Mouse (Mus musculus) kidney, postnatal 25 days (tissue): ENCODE measurements at regions not wholly inside any gene's neighbourhood (a gene's known extent, or its start where the extent isn't known, plus 50 kb on each side); places are given as distances from the start of the nearest gene placed in this dataset.

ENCODE experiments used
- DNase-seq, 2 experiments: peaks; one replicate each; pipeline ENCODE4 v3.0.0; 2021; ENCODE audit warnings: mixed read lengths in 2 of 2

DNA sequence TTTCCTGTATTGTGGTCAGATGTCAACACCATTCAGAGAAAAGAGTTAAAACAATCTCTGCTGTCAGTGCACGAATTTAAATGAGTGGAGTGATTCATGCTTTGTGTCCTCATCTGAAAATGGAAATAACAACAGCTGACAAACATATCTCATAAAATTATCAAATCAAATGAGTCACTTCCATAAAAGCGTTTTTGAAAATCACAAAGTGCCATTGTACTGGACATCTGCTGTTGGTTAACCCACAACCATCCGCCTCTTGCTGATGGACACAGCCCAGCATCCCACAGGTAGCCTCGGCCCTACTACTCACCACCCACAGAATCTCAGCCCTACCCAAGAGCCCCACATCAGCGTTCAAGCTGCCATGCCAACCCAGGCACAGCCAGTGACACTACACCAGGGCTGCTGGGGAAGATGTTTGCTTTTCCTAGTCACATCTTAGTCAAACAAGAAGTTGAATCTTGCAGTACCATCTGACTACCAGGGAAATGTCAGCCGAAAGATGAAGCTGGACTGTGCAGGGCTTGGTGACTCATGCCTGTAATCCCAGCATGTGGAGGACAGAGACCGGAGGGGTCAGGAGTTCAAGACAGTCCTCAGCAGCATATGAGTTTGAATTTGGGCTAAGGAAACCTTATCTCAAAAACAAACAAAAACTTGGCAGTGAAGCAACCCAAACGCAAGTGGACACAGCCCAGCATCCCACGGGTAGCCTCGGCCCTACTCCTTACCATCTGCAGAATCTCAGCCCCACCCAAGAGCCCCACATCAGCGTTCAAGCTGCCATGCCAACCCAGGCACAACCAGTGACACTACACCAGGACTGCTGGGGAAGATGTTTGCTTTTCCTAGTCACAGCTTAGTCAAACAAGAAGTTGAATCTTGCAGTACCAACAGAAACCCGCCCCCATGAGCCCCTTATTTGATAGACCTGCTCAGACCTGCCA, 131.9 kb upstream of the Noct start:
- no peak for DNase-seq

GRCm38 (mm10) chr3:51095847-51096447, 128.3 kb upstream of the Noct start:
- no peak for DNase-seq

GRCm38 (mm10) chr3:51096545-51096944, 127.7 kb upstream of the Noct start:
- no peak for DNase-seq

- DNase-seq: no peak
These were observed 126.9 kb upstream of the Noct start for GRCm38 (mm10) chr3:51097362-51097761.

DNA sequence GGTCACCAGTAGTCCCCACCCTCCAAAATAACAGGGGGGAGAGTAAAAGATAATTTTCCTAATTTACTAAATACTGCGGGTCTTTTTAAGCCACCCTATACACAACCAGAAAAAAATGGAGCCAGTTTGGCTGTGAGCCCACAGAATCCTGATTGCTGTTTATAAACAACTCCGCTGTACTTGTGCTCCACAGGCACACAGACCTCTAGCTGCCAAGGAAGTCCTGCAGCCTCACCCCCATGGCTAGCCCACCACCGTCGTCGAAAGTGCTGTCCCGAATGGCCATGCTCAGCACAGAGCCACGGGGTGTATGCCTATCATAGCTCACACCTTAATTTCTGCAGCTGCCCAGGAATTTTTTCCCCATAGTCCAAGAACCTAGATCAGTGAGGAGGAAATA, 124.3 kb upstream of the Noct start:
- DNase-seq: no peak

GRCm38 (mm10) chr3:51108639-51109202, 115.5 kb upstream of the Noct start:
- DNase-seq: no peak

DNA sequence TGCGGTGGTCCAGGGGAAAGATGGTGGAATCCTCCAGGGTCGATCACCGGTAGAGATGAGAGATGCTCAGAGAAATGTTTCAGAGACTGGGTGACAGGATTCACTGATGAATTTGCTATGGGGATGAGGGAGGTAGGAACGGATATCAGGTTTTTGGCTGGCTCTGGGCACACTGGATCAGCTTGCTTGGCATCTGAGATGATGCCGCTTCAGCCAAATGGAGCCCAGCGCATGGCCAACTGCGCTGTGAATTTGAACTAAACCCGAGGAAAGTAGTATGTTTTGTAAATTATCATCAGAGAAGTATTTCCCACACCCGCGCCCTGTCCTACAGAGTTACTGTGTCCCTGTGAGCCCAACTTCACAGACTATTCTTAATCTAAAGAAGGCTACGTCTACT, 113.0 kb upstream of the Noct start:
- DNase-seq: no peak

DNA sequence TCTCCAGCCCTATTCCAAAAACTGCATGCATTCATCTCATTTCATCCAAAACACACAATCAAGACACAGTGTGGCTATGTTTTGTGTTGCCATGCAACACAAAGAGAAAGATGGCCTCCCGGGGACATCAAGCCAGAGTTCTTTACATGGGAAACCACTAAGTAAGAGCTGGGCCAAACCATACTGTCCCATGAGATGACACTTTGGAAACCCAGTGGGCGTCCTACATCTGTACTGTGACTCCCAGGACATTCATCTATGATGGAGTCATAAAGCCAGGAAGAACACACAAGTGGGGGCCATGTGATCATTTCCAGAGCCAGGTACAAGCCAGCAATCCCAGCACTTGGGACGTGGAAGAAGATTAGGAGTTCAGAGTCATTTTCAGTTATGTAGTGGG, 111.9 kb upstream of the Noct start:
- DNase-seq: no peak

GRCm38 (mm10) chr3:51115921-51116320, 108.3 kb upstream of the Noct start:
- no peak for DNase-seq

GRCm38 (mm10) chr3:51118706-51119105, 105.5 kb upstream of the Noct start:
- DNase-seq: peak; percentile 53 to 64

GRCm38 (mm10) chr3:51120522-51120921, 103.7 kb upstream of the Noct start:
- no peak for DNase-seq

GRCm38 (mm10) chr3:51121703-51122540, 102.3 kb upstream of the Noct start:
- peak in 1 of 2 experiments; percentile 64 for DNase-seq

DNA sequence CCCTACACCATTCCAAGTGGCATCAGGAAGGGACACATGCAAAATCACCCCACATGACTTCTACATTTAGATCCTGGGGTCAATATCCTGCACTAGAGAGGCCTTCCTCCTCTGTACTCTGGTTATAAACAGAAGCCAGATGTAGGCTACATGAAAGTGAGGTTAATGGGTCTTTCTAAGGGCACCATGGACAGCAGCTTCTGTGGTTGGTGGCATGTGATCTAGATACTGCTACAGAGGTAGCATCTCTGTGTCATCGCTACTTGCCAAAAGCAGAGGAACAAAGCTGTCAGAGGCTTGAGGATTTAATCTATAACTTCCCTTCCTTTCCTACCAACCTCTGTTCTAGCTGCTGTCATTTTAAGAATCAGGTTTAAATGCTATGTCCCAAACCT, 101.7 kb upstream of the Noct start:
- DNase-seq: no peak

GRCm38 (mm10) chr3:51127875-51128274, 96.4 kb upstream of the Noct start:
- no peak for DNase-seq

GRCm38 (mm10) chr3:51128491-51129155, 95.6 kb upstream of the Noct start:
- no peak for DNase-seq

DNA sequence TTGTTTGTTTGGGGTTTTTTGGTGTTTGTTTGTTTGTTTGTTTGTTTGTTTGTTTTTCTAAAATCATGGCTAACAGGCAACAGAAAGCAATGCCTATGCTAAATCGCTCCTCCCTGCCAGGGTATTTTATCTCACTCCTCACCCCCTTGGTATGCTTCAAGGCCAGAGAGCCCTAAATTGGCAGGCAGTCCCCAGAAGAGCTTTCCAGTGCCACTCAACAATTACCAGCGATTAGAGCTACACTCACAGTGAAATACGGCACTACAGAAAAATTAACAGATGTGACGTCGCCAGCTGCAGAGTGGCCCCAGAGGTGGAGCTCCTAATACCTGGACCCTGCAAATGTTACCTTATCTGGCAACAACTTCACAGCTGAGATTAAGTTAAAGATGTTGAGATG, 93.5 kb upstream of the Noct start:
- DNase-seq: no peak

DNA sequence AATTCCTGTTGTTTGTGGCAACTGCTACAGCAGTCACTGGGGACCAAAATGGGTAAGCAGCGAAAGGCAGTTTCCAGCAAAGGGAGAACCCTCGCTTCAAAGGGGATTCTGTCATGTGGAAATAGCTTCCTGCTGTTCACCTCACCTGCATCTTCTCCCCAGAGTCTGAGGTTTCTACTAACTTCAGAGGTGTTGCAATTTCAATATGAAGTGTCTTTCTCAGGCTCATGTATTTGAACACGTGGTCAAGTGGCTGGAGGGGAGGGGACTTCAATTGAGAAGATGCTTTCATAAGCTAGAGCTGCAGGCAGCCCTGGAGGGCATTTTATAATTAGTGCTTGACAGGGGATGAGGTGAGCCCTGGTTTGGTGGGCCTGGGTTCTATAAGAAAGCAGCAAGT, 92.9 kb upstream of the Noct start:
- DNase-seq: no peak

DNA sequence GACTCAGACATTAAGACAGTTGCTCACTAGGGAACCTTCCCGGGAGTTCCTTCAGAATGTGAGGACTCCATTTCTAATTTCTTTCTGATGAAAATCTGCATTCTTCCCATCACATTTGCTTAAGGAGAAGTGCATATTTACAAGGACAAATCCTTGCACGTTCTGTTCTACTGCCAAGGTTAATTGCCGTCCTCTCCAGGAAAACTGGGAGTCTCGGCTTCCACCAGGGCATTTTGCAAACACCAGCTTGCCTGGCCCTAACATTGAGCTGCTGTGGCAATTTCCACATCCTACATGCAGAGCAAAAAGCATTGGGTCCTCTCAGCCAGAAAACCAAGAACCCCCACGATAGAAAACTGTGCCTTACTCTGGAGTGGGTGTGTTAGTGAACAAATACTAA, 91.5 kb upstream of the Noct start:
- peak in 1 of 2 experiments; percentile 48 for DNase-seq

DNA sequence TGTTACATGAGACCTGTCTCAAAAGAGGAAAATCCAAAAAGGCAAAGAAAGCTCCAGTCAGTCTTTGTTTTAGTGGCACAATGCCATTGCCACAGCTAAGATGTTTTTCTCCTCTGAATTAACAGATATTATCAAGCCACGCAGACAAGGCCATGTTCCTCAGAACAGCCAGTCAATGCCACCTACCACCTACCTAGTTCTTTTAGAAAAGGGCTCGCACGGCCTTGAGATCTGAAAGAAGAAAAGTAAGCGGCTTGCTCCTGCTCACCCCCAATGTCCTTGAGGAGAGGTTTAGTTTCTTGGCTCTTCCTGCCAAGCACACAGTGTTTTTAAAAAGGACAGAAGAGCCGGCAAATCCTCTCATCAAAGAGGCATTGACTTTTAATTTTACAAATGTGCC, 88.7 kb upstream of the Noct start:
- no peak for DNase-seq

GRCm38 (mm10) chr3:51137730-51138312, 86.4 kb upstream of the Noct start:
- no peak for DNase-seq

- no peak for DNase-seq
These were observed 78.3 kb upstream of the Noct start for GRCm38 (mm10) chr3:51145985-51146384.

DNA sequence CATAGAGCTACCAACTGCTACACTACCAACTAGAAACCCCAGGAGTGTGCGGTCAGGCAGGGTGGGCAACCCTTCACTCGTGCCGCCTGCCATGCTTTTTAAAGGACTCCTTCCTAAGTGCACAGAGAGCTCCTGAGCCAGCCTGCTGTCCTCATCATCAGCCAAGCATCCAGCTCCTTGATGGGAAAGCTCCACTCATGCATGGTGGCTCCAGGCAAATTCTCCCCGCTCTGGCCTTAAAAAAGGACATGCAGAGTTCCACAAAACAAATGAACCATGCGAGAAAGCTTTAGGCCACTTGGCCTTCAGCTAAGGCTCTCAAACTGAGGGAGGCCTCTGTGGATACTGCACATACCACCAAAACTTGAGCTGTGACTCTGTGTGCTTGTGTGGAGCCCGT, 74.2 kb upstream of the Noct start:
- peak; percentile 39 to 71 for DNase-seq
